Mouse (Mus musculus): ENCODE measurements around the gene Chst2. TPM values are rescaled to one million over a fixed set of nuclear protein-coding genes. Genes with fewer than 3 reads are reported as not detected.

The Chst2 gene
- 0.39 and 0.42 TPM in 2 replicates for polyA plus RNA-seq (2015; fragmentation: Nextera tagmentation; extraction: Ambion mirVana)

GRCm38 (mm10) chr9:95406571-95407561 lies at the start of gene Chst2:
Gene Chst2, minus strand, starts transcription at chr9:95406722.
- DNase-seq, result no peak
- Histone ChIP-seq H3K4me1 (replicated peaks) (peaks cover 10% of the 10 kb centered on the region; the same call in 1 of the 2 replicates), H3K36me3 (no peaks in the 10 kb centered on the region), H3K9me3 (replicated peaks) (no peaks in the 10 kb centered on the region), H3K4me3 (replicated peaks) (peak within 1 kb of the TSS; percentile 53), H3K27ac (no peak within 1 kb of the TSS), H3K4me2 (peak within 1 kb of the TSS; percentile 70), H3K9ac (0 out of 2 replicates have a peak within 1 kb of the TSS, but pooled peaks have one; percentile 26), H3K27me3 (peaks cover 78% of the 10 kb centered on the region)
- peak; percentile 74 for ATAC-seq (ENCODE audit: low read depth)
- under 1% methylated on average over 85 of the region's 102 CpGs for WGBS (ENCODE audit: insufficient replicate concordance)

- ATAC-seq (ENCODE audit: low read depth) (no peak), DNase-seq (no peak)
- H3K4me2 ChIP-seq, result no peak overlapping the region
- H3K9me3 ChIP-seq (replicated peaks), result no peaks in the 10 kb centered on the region
- no peaks in the 10 kb centered on the region for H3K4me1 ChIP-seq (replicated peaks)
- no peak overlapping the region for H3K9ac ChIP-seq
- H3K27me3 ChIP-seq, result no peaks in the 10 kb centered on the region
- 61% methylated on average over 3 of the region's 3 CpGs for WGBS (ENCODE audit: insufficient replicate concordance)
- H3K36me3 ChIP-seq, result peaks cover 12% of the 10 kb centered on the region
- H3K27ac ChIP-seq, result no peak overlapping the region
- H3K4me3 ChIP-seq (replicated peaks), result no peak overlapping the region
Observed at GRCm38 (mm10) chr9:95451931-95452330, 45.4 kb upstream of the Chst2 start.

GRCm38 (mm10) chr9:95450586-95450985 lies 44.1 kb upstream of the Chst2 start:
- Histone ChIP-seq H3K4me3 (replicated peaks) (no peak overlapping the region), H3K36me3 (peaks cover 5% of the 10 kb centered on the region; the same call in 1 of the 2 replicates), H3K9me3 (replicated peaks) (no peaks in the 10 kb centered on the region), H3K4me2 (no peak overlapping the region), H3K4me1 (replicated peaks) (no peaks in the 10 kb centered on the region), H3K27ac (no peak overlapping the region), H3K9ac (no peak overlapping the region), H3K27me3 (no peaks in the 10 kb centered on the region)
- no peak for ATAC-seq (ENCODE audit: low read depth)
- 82% methylated on average over 8 of the region's 8 CpGs for WGBS (ENCODE audit: insufficient replicate concordance)
- DNase-seq, result no peak

GRCm38 (mm10) chr9:95442321-95442731 lies 35.8 kb upstream of the Chst2 start:
- ATAC-seq (ENCODE audit: low read depth) (no peak), DNase-seq (no peak)
- whole genome bisulfite sequencing (ENCODE audit: insufficient replicate concordance), result 19% methylated on average over 13 of the region's 13 CpGs
- H3K27ac ChIP-seq, result no peak overlapping the region
- no peaks in the 10 kb centered on the region for H3K9me3 ChIP-seq (replicated peaks)
- H3K4me3 ChIP-seq (replicated peaks), result no peak overlapping the region
- no peak overlapping the region for H3K4me2 ChIP-seq
- no peaks in the 10 kb centered on the region for H3K36me3 ChIP-seq
- no peak overlapping the region for H3K9ac ChIP-seq
- no peaks in the 10 kb centered on the region for H3K4me1 ChIP-seq (replicated peaks)
- H3K27me3 ChIP-seq, result peaks cover 20% of the 10 kb centered on the region

- H3K36me3 ChIP-seq, result no peaks in the 10 kb centered on the region
- no peak for ATAC-seq (ENCODE audit: low read depth)
- H3K4me3 ChIP-seq (replicated peaks), result no peak overlapping the region
- H3K4me1 ChIP-seq (replicated peaks), result no peaks in the 10 kb centered on the region
- H3K9ac ChIP-seq, result no peak overlapping the region
- no peak for DNase-seq
- WGBS (ENCODE audit: insufficient replicate concordance), result 76% methylated on average over 9 of the region's 9 CpGs
- H3K27ac ChIP-seq, result no peak overlapping the region
- H3K4me2 ChIP-seq, result no peak overlapping the region
- H3K27me3 ChIP-seq, result peaks cover 11% of the 10 kb centered on the region
- H3K9me3 ChIP-seq (replicated peaks), result no peaks in the 10 kb centered on the region
Observed at GRCm38 (mm10) chr9:95437883-95438282, 31.4 kb upstream of the Chst2 start.

GRCm38 (mm10) chr9:95436294-95436613 lies 29.7 kb upstream of the Chst2 start:
- no peak overlapping the region for H3K4me2 ChIP-seq
- no peak overlapping the region for H3K27ac ChIP-seq
- 47% methylated on average over 4 of the region's 4 CpGs for WGBS (ENCODE audit: insufficient replicate concordance)
- DNase-seq (no peak), ATAC-seq (ENCODE audit: low read depth) (no peak)
- no peaks in the 10 kb centered on the region for H3K27me3 ChIP-seq
- no peak overlapping the region for H3K4me3 ChIP-seq (replicated peaks)
- no peak overlapping the region for H3K9ac ChIP-seq
- no peaks in the 10 kb centered on the region for H3K36me3 ChIP-seq
- H3K4me1 ChIP-seq (replicated peaks), result no peaks in the 10 kb centered on the region
- no peaks in the 10 kb centered on the region for H3K9me3 ChIP-seq (replicated peaks)

GRCm38 (mm10) chr9:95435506-95436293 lies 29.2 kb upstream of the Chst2 start:
- DNase-seq (no peak), ATAC-seq (ENCODE audit: low read depth) (no peak)
- no peaks in the 10 kb centered on the region for H3K36me3 ChIP-seq
- H3K9ac ChIP-seq, result no peak overlapping the region
- H3K4me2 ChIP-seq, result no peak overlapping the region
- no peaks in the 10 kb centered on the region for H3K27me3 ChIP-seq
- H3K9me3 ChIP-seq (replicated peaks), result no peaks in the 10 kb centered on the region
- 62% methylated on average over 20 of the region's 20 CpGs for WGBS (ENCODE audit: insufficient replicate concordance)
- H3K4me1 ChIP-seq (replicated peaks), result no peaks in the 10 kb centered on the region
- no peak overlapping the region for H3K4me3 ChIP-seq (replicated peaks)
- no peak overlapping the region for H3K27ac ChIP-seq

GRCm38 (mm10) chr9:95428277-95428676 lies 21.8 kb upstream of the Chst2 start:
- DNase-seq (no peak), ATAC-seq (ENCODE audit: low read depth) (no peak)
- 77% methylated on average over 4 of the region's 4 CpGs for WGBS (ENCODE audit: insufficient replicate concordance)

GRCm38 (mm10) chr9:95413911-95414310 lies 7.4 kb upstream of the Chst2 start:
- no peaks in the 10 kb centered on the region for H3K36me3 ChIP-seq
- no peaks in the 10 kb centered on the region for H3K4me1 ChIP-seq (replicated peaks)
- no peak overlapping the region for H3K4me3 ChIP-seq (replicated peaks)
- ATAC-seq (ENCODE audit: low read depth) (no peak), DNase-seq (no peak)
- no peak overlapping the region for H3K27ac ChIP-seq
- H3K9ac ChIP-seq, result no peak overlapping the region
- no peaks in the 10 kb centered on the region for H3K9me3 ChIP-seq (replicated peaks)
- peaks cover 24% of the 10 kb centered on the region for H3K27me3 ChIP-seq
- H3K4me2 ChIP-seq, result no peak overlapping the region

More at GRCm38 (mm10) chr9:95428277-95428676, 21.8 kb upstream of the Chst2 start:
- Histone ChIP-seq H3K27ac (no peak overlapping the region), H3K9me3 (replicated peaks) (no peaks in the 10 kb centered on the region), H3K4me2 (no peak overlapping the region), H3K4me1 (replicated peaks) (no peaks in the 10 kb centered on the region), H3K27me3 (no peaks in the 10 kb centered on the region), H3K4me3 (replicated peaks) (no peak overlapping the region), H3K9ac (no peak overlapping the region), H3K36me3 (no peaks in the 10 kb centered on the region)

GRCm38 (mm10) chr9:95412047-95412446 lies 5.5 kb upstream of the Chst2 start:
- no peak overlapping the region for H3K4me2 ChIP-seq

GRCm38 (mm10) chr9:95407586-95408220 lies 1.2 kb upstream of the Chst2 start:
- DNase-seq, result no peak
- Histone ChIP-seq H3K36me3 (no peaks in the 10 kb centered on the region), H3K27me3 (peaks cover 82% of the 10 kb centered on the region), H3K9me3 (replicated peaks) (no peaks in the 10 kb centered on the region), H3K4me1 (replicated peaks) (peaks cover 10% of the 10 kb centered on the region; the same call in 1 of the 2 replicates), H3K4me2 (peak overlapping the region; percentile 70), H3K27ac (no peak overlapping the region), H3K9ac (no peak overlapping the region), H3K4me3 (replicated peaks) (peak overlapping the region; percentile 53)
- peak; percentile 39; the same call in 1 of the 2 replicates for ATAC-seq (ENCODE audit: low read depth)
- WGBS (ENCODE audit: insufficient replicate concordance), result 1% methylated on average over 24 of the region's 24 CpGs

More at GRCm38 (mm10) chr9:95412047-95412446, 5.5 kb upstream of the Chst2 start:
- Histone ChIP-seq H3K9ac (no peak overlapping the region), H3K4me3 (replicated peaks) (no peak overlapping the region), H3K27ac (no peak overlapping the region), H3K4me1 (replicated peaks) (no peaks in the 10 kb centered on the region; the same call in 1 of the 2 replicates), H3K9me3 (replicated peaks) (no peaks in the 10 kb centered on the region), H3K36me3 (no peaks in the 10 kb centered on the region), H3K27me3 (peaks cover 43% of the 10 kb centered on the region)
- DNase-seq, result no peak
- WGBS (ENCODE audit: insufficient replicate concordance), result 79% methylated on average over 4 of the region's 4 CpGs
- ATAC-seq (ENCODE audit: low read depth), result no peak

All from liver, embryonic 13.5 days (tissue).